Mouse (Mus musculus): ENCODE measurements around the gene March4.

Gene March4

DNA sequence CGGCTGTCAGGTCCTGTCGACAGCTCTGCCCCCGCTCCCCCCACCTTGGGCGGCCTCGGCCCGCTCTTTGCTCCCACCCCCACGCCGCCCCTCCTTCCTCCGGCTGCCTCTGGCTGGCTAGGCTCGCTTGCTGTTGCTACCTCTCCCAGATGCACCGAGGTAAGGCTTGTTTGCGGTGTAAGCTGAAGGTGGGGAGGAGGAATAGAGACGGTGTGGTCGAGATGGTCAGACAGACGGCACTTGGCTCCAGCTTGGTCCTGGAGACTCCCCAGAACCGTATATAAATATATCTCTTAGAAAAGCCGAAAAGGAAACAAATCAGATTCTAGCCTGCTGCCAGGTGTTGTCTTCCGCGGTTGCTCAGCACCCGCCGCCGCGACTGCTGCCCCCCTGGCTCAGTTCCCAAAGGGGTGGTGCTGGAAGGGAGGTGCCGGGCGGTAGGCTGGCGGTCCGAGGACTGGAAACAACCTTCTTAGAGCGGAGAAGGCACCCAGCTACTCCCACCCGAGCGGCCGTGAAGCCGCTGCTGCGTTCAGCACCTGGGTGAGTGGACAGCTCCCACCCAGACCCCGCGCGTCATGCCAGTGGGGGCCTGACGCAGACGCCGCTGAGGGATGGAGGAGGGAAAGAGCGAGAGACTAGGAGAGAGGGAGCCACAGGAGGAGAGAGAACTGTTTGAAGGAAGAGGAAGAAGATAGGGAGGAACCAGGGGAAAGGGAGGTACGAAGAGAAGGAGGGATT, at the start of gene March4:
Gene March4 (minus strand): TSS at position 320 of the 741 bp plus-strand sequence.
- DNase-seq (ENCODE audit: low spot score), result peak; percentile 84

- no peak for DNase-seq (ENCODE audit: low spot score)
Measured at GRCm38 (mm10) chr1:72585971-72586875, 49.5 kb upstream of the March4 start.

DNA sequence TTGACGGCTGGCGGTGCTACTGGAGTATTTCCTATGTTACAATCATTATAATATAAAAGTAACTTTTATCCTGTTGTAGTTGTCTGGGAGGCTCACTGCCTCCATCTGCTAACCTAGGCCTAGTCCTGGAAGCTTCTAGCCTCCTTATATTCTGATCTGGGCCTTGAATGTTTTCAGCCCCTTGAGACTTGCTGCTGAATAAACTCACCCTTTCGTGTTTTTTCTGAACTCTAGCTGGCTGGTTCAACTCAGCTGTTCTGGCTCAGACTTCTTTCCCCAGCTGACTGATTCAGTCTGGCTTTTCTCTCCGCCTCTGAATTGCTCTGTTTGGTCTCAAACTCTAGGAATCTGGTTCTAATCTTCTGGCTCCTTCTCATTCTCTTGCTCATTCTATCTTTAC, 47.2 kb upstream of the March4 start:
- DNase-seq (ENCODE audit: low spot score), result no peak

DNA sequence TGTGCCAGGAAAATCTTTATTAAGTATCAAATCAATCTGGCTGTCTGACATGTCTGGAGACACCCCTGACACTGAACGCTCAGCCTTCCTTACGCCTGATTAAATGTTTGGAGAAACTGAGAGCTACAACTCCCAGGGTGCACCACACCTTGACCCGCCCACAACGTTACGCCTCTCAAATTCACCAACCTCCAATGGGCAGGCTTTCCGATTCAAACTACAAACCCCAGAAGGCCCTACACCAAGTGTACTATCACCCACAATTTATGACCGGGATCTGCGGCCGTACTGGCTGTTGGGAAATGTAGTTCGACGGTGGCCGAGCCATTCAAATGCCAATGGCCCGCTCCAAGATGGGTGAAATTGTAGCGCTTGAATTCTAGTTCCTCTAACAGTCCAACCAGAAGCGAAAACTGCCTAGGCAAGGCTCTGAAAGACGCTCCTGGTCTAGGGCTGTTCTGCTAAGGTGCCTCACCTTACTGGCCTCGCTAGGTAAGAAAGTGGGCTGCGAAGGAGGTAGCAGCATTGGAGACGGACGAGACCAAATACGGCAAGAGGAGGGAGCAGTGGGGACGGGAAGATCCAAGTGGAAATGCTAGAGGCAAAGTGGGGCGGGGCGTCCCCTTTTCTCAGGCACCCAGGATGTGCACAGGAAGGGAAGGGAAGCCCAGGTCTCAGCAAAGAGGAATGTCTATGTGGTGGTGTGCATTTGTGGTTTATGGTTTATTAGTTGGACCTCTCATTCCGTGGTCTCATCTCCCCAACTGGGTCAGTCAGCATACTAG, 46.4 kb upstream of the March4 start, which contains the start of gene Smarcal1:
Gene Smarcal1 (plus strand): TSS at position 305 of the 785 bp plus-strand sequence.
- peak; percentile 88 for DNase-seq (ENCODE audit: low spot score)

GRCm38 (mm10) chr1:72578806-72579205, 42.1 kb upstream of the March4 start:
- DNase-seq (ENCODE audit: low spot score), result no peak

DNA sequence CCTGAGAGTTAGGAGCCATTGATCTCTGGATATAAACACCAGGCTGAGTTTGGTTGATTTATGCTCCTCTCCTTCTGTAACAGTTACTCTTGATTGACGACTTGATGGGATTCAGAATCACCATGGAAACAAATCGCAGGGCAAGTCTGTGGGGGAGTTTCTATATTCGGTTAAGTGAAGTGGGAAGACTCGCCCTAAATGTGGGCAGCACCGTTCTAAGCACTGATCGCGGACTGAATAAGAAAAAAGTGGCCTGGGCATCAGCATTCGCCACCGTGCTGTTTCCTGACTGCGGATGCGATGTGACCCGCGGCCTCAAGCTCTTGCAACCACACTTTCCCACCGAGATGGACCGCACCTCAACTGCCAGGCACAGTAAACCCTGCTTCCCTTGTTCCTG, 41.6 kb upstream of the March4 start:
- DNase-seq (ENCODE audit: low spot score), result no peak

GRCm38 (mm10) chr1:72577481-72577922, 40.8 kb upstream of the March4 start:
- no peak for DNase-seq (ENCODE audit: low spot score)

DNA sequence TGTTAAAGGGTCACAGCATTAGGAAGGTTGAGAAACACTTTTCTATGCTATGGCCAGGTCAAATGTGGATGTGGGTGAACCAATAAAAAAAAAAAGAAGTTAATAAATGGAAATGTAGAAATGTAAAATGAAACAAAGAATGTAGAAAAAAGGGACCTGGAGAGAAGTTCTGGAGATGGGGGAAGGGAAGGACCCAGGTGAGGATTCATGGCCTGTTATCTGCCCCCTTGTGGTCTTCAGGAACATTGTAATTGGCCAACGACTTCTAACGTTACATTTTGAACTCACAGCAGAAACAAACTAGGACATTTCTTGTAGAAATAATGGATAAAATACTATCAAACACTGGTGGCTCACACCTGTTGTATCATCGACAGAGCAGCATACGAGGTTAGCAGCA, 38.4 kb upstream of the March4 start:
- DNase-seq (ENCODE audit: low spot score), result no peak

- no peak for DNase-seq (ENCODE audit: low spot score)
Measured at GRCm38 (mm10) chr1:72574608-72575007, 37.9 kb upstream of the March4 start.

DNA sequence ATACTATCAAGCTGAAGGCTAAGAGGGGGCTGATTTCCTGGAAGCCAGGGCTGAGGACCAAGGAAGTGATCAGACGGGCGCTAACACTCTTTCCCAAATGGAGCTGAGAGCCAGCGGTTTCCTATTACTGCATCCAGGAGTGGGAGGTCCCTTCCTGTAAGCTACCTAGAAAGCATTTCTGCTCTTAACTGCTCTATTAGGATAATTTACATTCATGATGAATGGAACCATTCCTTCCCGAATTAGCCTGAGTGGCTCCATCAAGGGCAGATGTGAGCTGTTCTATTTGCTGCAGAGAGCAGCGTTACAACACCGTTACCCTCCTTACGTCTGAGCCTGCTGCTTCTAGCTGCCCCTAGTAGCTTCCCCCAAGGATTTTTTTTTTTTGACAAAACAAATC, 37.3 kb upstream of the March4 start:
- DNase-seq (ENCODE audit: low spot score), result no peak

DNA sequence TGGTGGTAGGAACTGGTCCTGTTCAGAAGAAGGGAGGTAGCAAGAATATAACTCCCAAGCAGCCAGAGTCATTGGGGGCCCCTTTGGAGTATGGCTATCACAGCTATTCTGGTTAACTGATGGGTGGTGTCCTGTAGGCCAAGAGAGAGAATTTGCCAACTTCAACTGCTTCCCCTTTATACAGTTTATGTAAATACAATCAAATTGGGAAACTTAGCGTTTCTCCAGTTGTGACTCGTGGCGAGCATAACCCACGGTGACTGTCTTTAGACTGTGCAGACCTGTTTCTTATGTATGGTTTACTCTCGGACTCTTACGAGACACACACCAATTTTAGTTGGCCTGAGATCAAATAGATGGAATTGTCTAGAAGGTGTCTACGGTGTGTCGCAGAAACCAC, 32.0 kb upstream of the March4 start:
- no peak for DNase-seq (ENCODE audit: low spot score)

GRCm38 (mm10) chr1:72567056-72567455, 30.3 kb upstream of the March4 start:
- no peak for DNase-seq (ENCODE audit: low spot score)

DNA sequence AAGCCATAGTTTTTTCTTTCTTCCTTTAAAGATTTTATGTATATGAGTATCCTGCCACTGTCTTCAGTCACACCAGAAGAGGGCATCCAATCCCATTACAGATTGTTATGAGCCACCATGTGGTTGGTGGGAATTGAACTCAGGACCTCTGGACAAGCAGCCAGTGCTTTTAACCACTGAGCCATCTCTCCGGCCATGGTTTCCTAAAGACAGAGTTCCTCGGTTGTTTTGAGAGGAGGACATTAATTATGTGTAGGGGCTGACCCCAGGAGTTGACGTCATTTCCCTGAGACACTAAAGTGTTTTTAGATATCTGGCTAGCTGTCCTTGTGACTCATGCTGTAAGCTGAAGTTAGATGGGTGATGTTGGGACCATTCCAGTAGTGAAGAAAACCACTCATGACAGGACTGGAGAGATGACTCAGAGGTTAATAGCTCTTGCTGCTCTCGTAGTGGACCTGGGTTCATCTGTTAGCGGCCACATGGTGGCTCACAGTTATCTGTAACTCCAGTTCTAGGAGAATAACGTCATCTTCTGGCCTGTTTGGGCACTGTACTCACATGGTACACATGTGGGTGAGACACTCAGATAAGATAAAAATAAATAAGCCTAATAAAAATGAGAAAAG, 27.7 kb upstream of the March4 start:
- DNase-seq (ENCODE audit: low spot score), result no peak

GRCm38 (mm10) chr1:72558625-72559024, 21.9 kb upstream of the March4 start:
- DNase-seq (ENCODE audit: low spot score), result no peak

DNA sequence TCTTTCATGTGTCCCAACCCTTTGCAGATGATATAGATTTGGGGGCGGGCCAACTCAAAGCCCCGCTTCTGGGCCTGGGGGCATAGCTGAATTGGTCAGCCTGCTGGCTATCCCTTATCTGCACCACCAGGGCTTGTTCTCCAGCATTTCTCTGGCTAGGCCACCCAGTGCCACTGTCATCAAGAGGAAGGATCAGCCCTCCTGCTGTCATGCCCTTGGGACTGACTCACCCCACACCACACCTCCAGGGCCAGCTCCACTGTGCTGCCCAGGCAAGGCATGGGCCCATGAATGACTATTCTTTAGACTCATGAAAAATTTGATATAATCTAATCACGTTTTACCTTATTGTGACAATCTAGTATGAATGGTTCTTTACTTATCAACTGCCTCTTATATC, 19.7 kb upstream of the March4 start:
- no peak for DNase-seq (ENCODE audit: low spot score)

DNA sequence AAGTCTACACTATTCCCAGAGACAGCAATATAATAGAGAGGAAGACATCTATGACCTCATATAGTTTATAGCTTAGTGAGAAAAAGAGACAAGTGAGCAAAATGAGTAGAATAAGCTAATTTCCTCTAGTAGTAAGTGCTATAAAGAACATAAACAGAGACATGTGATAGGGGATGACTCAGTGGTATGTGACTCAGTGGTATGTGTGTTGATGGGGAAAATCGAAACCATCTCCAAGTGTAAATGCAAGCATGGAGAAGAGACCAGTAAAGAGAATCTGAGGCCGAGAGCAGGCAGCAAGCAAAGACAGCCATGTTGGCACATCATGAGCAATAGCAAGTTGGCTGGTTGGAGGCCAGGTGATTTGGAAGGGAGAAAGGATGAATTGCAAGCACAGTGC, 13.6 kb upstream of the March4 start:
- no peak for DNase-seq (ENCODE audit: low spot score)

GRCm38 (mm10) chr1:72538266-72538665, 1.5 kb upstream of the March4 start:
- DNase-seq (ENCODE audit: low spot score), result no peak

DNA sequence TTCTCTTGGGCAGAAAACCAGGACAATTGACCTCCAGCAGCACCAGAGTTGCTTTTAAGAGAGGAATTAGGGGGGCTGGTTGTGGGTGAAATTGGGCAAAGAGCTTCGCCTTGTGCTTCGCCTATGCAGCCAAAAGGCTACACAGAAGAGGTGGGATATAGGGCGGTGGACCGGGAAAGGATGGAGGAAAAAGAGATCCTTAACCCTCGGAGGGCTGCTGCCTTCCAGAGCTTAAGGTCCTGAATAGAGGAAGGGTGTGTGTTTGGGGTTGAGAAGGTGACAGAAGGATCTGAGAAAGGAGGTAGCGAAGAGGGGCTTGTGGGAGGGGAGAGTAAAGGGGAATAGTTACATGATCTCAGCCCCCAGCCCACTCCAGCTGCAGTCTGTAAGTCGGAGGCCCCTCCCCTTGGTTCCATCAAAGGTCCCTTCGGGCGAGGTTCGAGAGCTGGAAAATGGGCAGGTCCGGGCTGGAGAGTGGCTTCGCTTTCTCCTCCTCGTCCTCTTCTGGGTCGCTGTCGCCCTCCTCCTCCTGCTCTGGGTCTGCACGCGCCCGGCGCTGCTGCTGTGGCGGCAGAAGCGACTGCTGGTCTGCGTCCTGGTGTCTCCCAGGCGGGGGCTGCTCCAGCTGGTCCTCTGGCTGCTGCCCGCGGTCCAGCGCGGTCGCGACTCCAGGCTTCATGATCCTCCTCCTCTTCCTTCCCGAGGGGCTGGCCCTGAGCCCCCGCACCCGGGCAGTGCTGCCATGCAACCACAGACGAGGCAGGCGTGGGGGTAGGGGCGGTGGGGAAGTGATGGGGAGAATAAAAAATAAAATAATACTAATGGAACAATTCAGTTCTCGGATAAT, 782 bp downstream of the March4 start:
- peak; percentile 11 for DNase-seq (ENCODE audit: low spot score)

DNA sequence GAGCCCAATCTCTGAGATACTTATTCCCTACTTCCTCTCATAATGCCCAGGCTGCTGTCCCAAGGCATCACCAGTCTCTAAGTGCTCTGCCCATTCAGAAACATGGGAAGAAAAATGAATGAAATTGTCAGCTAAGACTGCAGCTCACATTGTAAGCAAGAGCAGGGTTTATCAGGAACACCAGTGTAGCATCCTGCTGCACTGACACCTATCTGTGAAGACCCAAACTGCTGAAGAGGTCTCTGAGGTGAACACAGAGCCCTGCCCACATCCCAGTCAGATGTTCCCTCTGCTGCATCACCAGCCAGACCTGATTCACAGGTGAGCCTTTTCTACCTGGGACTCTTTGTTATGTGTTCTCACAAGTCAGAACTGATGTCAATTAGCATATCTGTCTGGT, 3.3 kb downstream of the March4 start:
- DNase-seq (ENCODE audit: low spot score), result no peak

DNA sequence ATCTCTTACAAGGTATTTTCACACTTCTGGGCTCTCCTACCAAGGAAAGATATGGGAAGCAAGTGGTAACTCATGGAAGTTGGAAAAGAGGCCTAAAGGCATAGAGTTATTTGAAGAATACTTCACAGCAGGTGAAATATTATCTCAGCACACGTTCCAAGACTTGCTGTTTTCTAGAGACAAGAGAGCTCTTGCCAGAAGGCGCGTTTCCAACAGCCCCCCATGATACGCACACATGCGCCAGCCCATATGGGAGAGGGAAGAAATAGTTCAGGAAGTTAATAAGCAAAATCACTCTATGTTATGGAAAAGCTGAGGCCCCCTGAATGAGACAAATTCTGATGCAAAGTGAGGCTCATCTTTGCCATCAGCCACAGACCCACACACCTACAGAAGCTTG, 3.8 kb downstream of the March4 start:
- DNase-seq (ENCODE audit: low spot score), result no peak

Data from ovary, postnatal 36 days (tissue).